Mouse (Mus musculus) CD4-positive, CD25-positive, alpha-beta regulatory T cell, adult 2 months (primary cell): ENCODE data around the gene Olfr1511.
"Not testable (repeated sequence)": the region's sequence is repeated elsewhere in the genome, so short reads cannot be mapped to it uniquely, and the experiment has no call there.

ENCODE experiments used
- DNase-seq: peaks from one replicate; pipeline ENCODE4 v3.0.0-alpha.2; 2012; ENCODE audit warnings: low read depth, low spot score

Gene Olfr1511

GRCm38 (mm10) chr14:52397279-52397678, at the start of gene Olfr1511:
Olfr1511 (minus strand) TSS chr14:52397379.
- no peak for DNase-seq

DNA sequence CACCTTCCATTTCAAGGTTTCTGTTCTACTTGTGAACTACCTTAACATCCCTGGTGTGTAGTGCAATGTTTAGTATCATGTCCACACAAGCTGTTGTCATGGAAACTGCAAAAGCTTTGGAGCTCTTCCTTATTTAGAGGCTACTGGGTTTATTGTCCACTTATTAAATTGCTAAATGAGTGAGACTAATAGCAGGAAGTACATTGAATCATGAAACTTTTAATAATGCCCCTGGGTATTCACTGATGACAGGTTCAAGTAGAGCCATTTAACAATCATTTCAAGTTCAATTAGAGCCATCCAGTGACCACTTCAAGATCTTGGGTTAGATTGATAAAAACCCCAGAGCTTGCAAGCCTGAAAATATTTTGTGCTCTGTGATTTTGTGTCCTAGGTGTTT, 45.5 kb upstream of the Olfr1511 start, which contains the start of gene Olfr1509:
Olfr1509 (plus strand) TSS at position 301 of the 400 bp plus-strand sequence.
- no peak for DNase-seq

DNA sequence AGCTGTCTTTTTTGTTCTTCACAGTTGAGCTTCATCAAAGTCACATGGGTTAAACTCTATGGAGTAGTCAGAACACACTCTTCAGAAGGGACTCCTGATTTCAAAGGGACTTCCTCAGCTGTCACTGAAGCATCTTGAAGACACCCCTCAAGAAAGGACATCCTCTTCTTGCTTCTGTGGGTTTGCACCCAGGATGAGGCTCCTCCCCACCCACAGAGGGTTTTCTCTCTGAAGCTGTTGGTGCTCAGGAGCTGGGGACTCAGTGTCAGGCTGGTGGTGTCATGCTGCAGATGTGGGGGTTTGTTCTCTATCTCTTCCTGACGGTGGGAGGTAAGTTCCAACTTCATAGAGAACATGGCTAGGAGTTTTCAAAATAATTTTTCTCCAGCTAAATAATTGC, 30.5 kb upstream of the Olfr1511 start:
- peak; percentile 14 for DNase-seq

DNA sequence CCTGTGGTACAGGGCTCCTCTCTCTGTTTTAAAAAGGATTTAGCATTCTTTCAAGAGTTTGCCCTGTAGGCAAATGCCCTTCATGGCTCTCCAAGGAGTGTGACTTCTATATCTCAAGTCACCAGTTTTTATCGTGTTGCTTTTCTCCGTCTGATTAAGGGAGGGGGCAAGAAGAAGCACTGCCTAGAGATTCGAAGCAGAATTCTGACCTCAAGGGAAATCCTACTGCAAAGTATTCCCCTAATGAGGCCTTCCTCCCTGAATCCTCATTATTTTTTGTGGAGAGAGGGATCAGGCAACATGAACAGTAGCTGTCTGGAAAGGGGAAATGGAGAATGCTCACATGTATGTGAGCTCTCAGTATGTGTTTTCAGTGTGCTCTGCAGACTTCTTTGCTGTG, 17.1 kb upstream of the Olfr1511 start, which contains the start of gene Olfr1510:
Olfr1510 (minus strand) TSS at position 101 of the 400 bp plus-strand sequence.
- no peak for DNase-seq

GRCm38 (mm10) chr14:52410142-52410919, 13.2 kb upstream of the Olfr1511 start:
- not testable (repeated sequence) for DNase-seq

DNA sequence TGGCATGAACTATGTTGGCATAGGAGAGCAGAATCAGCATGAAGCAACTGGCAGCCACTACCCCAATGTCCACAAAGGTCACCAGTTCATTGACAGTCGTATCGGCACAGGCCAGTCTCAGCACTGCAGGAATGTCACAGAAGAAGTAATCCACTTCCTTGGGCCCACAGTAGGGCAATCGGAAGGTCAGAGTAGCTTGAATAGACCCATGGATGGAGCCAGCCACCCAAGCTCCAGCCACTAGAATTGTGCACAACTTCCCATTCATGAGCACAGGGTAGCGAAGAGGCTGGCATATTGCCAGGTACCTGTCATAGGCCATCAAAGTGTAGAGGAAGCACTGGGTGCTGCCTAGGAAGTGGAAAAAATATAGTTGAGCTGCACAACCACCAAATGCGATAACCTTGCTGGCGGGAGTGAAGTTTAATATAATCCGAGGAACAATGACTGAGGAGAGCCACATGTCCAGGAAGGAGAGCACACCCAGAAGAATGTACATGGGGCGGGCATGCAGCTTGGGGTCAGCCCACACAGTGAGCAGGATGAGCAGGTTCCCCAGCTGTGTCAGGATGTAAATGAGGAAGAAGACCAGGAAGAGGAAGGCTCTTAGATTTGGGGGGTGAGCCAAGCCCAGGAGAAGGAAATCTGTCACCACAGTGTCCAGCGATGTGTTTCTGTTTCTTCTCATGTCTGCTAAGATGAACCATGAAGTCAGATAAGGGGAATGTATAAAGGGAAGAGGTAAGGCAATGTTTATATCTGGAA, 6.9 kb downstream of the Olfr1511 start:
- DNase-seq, result not testable (repeated sequence)

DNA sequence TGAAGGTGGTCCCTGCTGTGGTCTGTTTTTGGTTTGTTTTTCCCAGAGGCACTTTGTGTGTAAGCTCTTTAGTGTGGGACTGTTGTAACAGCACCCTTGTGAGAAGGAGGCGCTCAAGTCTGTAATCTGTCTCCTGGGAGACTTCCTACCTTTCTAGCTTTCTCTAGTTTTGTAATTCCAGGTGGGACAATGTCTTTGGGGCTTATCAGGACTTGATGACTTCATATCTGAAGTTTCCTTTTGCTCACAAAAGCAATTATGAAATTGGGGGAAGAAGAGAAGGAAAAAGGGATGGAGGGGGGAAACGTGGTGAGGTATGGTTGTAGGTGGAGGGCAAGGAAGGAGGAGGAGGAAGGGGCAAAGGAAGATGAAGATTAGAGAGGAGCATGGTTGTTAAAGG, 18.1 kb downstream of the Olfr1511 start, which contains the start of gene Olfr1512:
Olfr1512 (minus strand) TSS at position 101 of the 400 bp plus-strand sequence.
- no peak for DNase-seq

DNA sequence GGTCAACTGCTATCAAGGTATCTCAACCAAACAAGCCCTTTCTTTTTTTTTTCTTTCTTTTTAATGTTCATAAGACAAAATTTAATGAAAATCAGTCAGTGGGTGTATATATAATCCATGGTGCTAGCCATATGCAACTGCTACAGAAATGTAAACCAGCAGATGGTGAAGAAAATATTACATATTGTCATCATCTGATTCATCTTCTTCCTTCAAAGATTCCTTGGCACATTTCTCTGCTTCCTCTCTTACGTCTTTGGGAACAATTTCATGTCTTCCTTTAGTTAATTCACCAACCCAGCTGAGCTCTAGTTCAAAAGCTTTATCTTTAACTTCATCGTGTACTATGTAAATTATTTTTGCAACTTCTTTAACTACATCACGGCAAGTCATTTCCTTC, 28.4 kb downstream of the Olfr1511 start:
- DNase-seq, result no peak

GRCm38 (mm10) chr14:52356308-52356707, 40.9 kb downstream of the Olfr1511 start, which contains the start of gene Olfr1513:
Olfr1513 (minus strand) TSS chr14:52356408.
- no peak for DNase-seq
